Mouse (Mus musculus) limb, embryonic 15.5 days (tissue): ENCODE data around the gene Cdkl2. TPM values are rescaled to one million over a fixed set of nuclear protein-coding genes. Genes with fewer than 3 reads are reported as not detected.

Experiments used
- ATAC-seq: fragments of 200-750 bp; cut with Nextera tagmentation; 2 replicates; pipeline ENCODE4 v1.8.0; 2017; ENCODE audit warnings: low read depth, moderate TSS enrichment; ENCODE audit not compliant: insufficient number of reproducible peaks, low FRiP score, low TSS enrichment
- H3K27ac ChIP-seq: fragments of 300-500 bp; sonication (generic); 2 replicates; pipeline ENCODE4 v1.5.1; 2015; ENCODE audit warnings: moderate library complexity, mild to moderate bottlenecking, inconsistent platforms
- H3K27me3 ChIP-seq: fragments of 300-500 bp; sonication (generic); 2 replicates; pipeline ENCODE4 v1.6.1; 2015; ENCODE audit warnings: inconsistent platforms
- H3K36me3 ChIP-seq: fragments of 300-500 bp; sonication (generic); 2 replicates; pipeline ENCODE4 v1.6.1; 2015; ENCODE audit warnings: inconsistent platforms
- H3K4me1 ChIP-seq: fragments of 300-500 bp; sonication (generic); 2 replicates; pipeline ENCODE4 v1.6.1; 2015; ENCODE audit warnings: inconsistent platforms
- H3K4me2 ChIP-seq: fragments of 300-500 bp; sonication (generic); 2 replicates; pipeline ENCODE4 v1.6.1; 2015; ENCODE audit warnings: mild to moderate bottlenecking, inconsistent platforms
- H3K4me3 ChIP-seq: fragments of 300-500 bp; sonication (generic); 2 replicates; pipeline ENCODE4 v1.5.1; 2015; ENCODE audit warnings: mild to moderate bottlenecking, inconsistent platforms
- H3K9ac ChIP-seq: fragments of 300-500 bp; sonication (generic); 2 replicates; pipeline ENCODE4 v1.6.1; 2015; ENCODE audit warnings: inconsistent platforms
- H3K9me3 ChIP-seq: fragments of 300-500 bp; sonication (generic); 2 replicates; pipeline ENCODE4 v1.6.1; 2016; ENCODE audit warnings: inconsistent platforms
- WGBS: fragments of 180-500 bp; shearing (Covaris S2); methylation state at CpG from one replicate; pipeline ENCODE4 v1.1.7; 2015; 5-methylcytosine and 5-hydroxymethylcytosine counted together
- polyA plus RNA-seq: library from polyadenylated mRNA; unstranded; fragments of >200 nt; fragmentation: Nextera tagmentation; extraction: Ambion mirVana; gene quantifications from 2 replicates; pipeline ENCODE4 v1.2.1, GENCODE M21; 2015

Cdkl2 gene
- polyA plus RNA-seq, 1 experiment from 2014 or later = 1.8 TPM

DNA sequence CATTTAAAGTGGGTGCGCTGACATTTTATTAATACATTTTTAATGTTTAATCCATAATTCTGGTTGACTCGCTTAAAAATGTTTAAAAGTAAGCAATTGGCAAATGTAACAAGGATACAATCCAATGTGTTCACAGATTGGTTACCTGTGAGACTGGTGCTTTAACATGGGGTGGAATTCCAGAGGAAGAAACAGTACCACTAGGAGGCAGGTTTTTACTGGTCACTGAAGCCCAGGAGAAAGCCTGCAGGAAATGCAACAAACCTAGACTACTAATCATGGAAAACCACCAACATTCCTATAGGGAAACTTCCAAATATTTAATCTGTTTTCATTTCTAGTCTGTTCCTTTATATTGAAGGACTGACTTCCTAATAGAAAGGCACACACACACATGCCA, 19.5 kb upstream of the Cdkl2 start:
- no peak for ATAC-seq
- no peaks in the 10 kb centered on the region for H3K27me3 ChIP-seq
- H3K4me2 ChIP-seq = no peak overlapping the region
- H3K9ac ChIP-seq = no peak overlapping the region
- H3K4me1 ChIP-seq = no peaks in the 10 kb centered on the region
- 96% methylated on average over 2 of the region's 2 CpGs for WGBS
- H3K36me3 ChIP-seq = peaks cover 57% of the 10 kb centered on the region
- H3K4me3 ChIP-seq = no peak overlapping the region
- no peaks in the 10 kb centered on the region for H3K9me3 ChIP-seq
- H3K27ac ChIP-seq = no peak overlapping the region

DNA sequence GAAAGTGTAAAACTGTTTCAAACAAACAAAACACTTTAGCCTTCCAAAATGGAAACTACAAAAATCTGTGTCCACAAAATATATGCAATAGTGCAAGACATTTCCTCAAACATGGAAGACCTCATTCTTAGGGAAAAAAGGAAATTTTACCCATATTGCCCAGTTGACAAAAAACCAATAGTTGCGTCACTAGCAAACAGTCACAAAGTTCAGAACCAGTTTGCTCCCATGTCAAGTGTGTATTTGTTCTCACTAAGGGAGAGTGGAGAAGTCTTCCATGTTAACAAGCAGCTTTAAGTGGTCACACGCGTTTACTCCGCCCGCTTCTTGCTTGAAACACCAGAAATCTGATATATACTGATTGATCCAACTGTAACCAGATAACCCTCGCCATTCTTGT, 9.2 kb upstream of the Cdkl2 start:
- no peaks in the 10 kb centered on the region for H3K27me3 ChIP-seq
- peaks cover 52% of the 10 kb centered on the region for H3K36me3 ChIP-seq
- WGBS = 92% methylated on average over 6 of the region's 6 CpGs
- no peaks in the 10 kb centered on the region for H3K4me1 ChIP-seq
- H3K9me3 ChIP-seq = no peaks in the 10 kb centered on the region
- H3K4me3 ChIP-seq = no peak overlapping the region
- H3K9ac ChIP-seq = no peak overlapping the region
- ATAC-seq = no peak
- H3K27ac ChIP-seq = no peak overlapping the region
- no peak overlapping the region for H3K4me2 ChIP-seq

DNA sequence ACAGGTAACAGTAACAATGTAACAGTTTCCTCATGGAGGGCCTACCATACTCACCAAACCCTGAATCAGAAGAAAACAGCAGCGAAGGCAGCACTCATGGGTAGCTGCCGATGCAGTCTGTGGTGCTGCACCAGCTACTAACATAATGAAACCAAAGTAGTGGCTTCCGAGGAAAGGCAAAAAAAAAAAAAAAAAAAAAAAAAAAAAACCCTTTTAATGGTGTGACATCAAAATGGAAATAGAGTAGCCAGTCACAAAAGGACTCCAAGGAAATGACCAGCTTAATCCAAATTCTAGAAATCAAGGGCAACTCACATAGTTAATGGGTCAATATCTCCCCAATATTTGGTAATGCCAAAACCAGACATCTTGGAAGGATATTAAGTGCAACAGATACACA, 6.7 kb upstream of the Cdkl2 start:
- Histone ChIP-seq H3K4me1 (no peaks in the 10 kb centered on the region), H3K9ac (no peak overlapping the region), H3K4me3 (no peak overlapping the region), H3K9me3 (no peaks in the 10 kb centered on the region), H3K36me3 (peaks cover 29% of the 10 kb centered on the region), H3K27ac (no peak overlapping the region), H3K4me2 (no peak overlapping the region), H3K27me3 (no peaks in the 10 kb centered on the region)
- no peak for ATAC-seq
- WGBS = 83% methylated on average over 3 of the region's 3 CpGs

DNA sequence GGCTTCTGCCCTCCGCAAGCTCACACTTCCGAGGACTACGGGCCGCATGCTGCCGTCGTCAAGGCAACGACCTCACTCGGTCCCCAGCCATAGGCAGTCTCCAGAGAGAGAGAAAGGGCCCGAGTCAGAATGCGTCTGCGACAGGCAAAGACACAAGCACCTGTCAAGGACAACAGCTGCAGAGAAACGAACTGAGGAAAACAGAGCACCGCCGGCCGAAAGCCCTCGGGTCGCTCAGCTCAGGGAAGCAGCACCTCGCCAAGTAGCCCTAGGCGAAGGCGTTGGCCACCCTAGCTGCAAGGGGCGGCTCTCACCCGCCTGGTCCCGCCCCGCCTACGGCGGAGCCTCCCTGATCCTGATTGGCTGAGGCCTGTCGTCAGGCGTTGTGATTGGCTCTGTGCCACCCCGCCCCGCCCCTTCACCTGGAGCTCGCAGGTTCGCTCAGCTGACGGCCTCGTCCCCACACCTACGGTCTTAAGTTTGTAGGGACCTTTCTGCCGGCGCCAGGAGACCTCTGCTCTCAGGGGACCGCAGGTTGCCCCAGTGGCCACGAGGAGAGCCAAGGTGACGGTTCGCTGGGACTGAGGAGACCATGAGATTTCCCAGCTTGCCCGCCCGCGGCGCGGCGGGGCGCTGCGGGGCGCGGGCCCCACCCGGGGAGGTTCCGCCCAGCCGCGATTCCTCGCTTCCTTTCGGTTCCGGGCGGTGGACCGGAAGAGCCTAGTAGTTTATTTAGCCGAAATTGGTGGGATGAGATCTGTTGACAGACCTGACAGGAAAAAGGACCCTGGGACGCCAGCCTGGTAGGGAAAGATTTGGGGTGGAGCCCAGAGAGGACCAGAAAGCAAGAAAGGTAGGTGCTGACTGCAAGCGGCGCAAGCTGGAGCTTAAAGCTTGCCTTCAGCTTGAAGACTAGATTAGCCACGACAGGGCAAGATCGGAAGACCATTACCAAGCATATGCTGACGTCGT, 1.0 kb downstream of the Cdkl2 start:
- WGBS = under 1% methylated on average over 67 of the region's 68 CpGs
- no peak overlapping the region for H3K27ac ChIP-seq

DNA sequence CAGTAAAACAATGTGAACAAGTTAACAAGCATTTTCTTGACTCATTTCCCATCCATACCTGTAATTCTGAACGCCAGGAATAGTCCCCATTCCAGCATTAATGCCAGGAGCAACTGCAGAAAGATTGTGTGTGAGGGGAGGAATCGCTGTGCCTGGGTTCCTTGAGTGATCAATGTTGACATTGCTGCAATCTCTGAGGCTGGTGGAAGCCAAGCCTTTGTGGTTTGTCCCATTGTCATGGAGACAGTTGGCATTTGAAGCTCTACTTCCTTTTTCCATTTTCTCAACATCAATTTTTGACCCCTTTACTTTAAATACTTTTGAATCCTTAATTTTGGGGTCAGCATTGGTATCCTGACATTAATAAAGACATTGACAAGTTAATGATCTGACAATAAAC, 23.7 kb downstream of the Cdkl2 start:
- Histone ChIP-seq H3K4me1 (no peaks in the 10 kb centered on the region), H3K4me3 (no peak overlapping the region), H3K36me3 (no peaks in the 10 kb centered on the region), H3K4me2 (no peak overlapping the region), H3K27ac (no peak overlapping the region), H3K9me3 (no peaks in the 10 kb centered on the region), H3K9ac (no peak overlapping the region), H3K27me3 (no peaks in the 10 kb centered on the region)
- 50% methylated on average over 2 of the region's 2 CpGs for whole genome bisulfite sequencing
- ATAC-seq = no peak

More for the DNA sequence above, 1.0 kb downstream of the Cdkl2 start:
- Histone ChIP-seq H3K4me1 (peaks cover 4% of the 10 kb centered on the region; the same call in 1 of the 2 replicates), H3K9me3 (no peaks in the 10 kb centered on the region), H3K27me3 (peaks cover 8% of the 10 kb centered on the region), H3K9ac (peak overlapping the region; percentile 39), H3K36me3 (no peaks in the 10 kb centered on the region), H3K4me3 (peak overlapping the region; percentile 82), H3K4me2 (peak overlapping the region; percentile 96)
- peak; percentile 92 for ATAC-seq

DNA sequence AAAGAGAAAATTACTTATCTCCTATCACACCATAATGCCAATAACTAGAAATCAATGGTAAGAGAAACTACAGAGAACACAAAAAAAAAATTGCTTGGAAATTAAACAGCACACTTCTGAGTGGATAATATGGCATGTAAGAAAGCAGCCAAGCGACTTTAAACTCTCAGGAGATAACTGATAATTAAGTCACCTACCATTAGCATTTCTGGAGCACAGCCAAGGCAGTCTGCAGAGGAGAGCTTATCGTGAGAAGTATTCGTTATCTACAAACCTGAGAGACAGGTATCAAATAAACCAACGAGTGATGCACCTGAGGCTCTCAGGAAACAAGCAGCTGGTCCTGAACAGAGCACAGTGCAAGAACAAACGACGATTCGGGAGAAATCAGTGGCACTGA, 31.9 kb downstream of the Cdkl2 start:
- no peak for ATAC-seq
- Histone ChIP-seq H3K36me3 (no peaks in the 10 kb centered on the region), H3K9ac (no peak overlapping the region), H3K9me3 (no peaks in the 10 kb centered on the region), H3K27me3 (no peaks in the 10 kb centered on the region), H3K4me2 (no peak overlapping the region), H3K27ac (no peak overlapping the region), H3K4me3 (no peak overlapping the region), H3K4me1 (no peaks in the 10 kb centered on the region)
- WGBS = 61% methylated on average over 7 of the region's 7 CpGs

DNA sequence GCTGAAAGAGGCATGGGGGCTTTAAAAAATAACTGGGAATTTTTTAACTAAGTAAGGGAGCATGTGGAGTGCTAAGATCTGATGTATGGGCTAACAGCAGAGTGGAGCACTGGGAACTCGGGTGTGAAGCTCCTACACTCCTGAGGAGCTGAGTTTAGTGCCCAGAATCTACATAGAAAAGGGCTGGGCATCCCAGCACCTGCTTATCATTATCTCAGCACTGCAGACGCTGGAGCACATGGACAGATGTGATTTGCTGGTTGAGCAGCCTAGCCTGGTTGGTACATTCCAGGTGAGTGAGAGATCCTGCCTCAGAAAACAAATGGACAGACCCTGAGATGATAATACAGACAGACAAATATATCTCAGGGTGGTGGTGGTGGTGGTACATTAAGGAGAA, 33.9 kb downstream of the Cdkl2 start:
- H3K27ac ChIP-seq = no peak overlapping the region
- no peak for ATAC-seq
- no peak overlapping the region for H3K9ac ChIP-seq
- no peaks in the 10 kb centered on the region for H3K27me3 ChIP-seq
- no peak overlapping the region for H3K4me3 ChIP-seq
- no peaks in the 10 kb centered on the region for H3K36me3 ChIP-seq
- 22% methylated on average over 2 of the region's 2 CpGs for WGBS
- H3K4me1 ChIP-seq = no peaks in the 10 kb centered on the region
- no peak overlapping the region for H3K4me2 ChIP-seq
- no peaks in the 10 kb centered on the region for H3K9me3 ChIP-seq

DNA sequence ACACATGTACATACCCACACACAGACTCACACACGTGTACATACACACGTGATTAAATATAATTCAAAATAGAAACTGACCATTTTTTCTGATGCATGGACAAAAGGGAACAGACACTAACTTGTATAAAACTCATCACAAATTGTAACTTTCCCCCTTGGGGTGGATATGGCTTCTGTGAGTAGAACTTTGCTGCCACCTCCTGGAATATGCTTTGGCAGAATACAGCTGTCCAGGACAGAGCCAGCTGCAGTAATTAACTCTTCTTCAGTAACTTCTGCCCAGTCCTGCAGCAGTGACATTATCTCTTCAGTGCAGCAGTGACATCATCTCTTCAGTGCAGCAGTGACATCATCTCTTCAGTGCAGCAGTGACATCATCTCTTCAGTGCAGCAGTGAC, 40.7 kb downstream of the Cdkl2 start:
- Histone ChIP-seq H3K9me3 (no peaks in the 10 kb centered on the region), H3K36me3 (no peaks in the 10 kb centered on the region), H3K9ac (no peak overlapping the region), H3K27ac (no peak overlapping the region), H3K4me3 (no peak overlapping the region), H3K4me2 (no peak overlapping the region), H3K4me1 (no peaks in the 10 kb centered on the region), H3K27me3 (no peaks in the 10 kb centered on the region)
- WGBS = 65% methylated on average over 2 of the region's 2 CpGs
- no peak for ATAC-seq

DNA sequence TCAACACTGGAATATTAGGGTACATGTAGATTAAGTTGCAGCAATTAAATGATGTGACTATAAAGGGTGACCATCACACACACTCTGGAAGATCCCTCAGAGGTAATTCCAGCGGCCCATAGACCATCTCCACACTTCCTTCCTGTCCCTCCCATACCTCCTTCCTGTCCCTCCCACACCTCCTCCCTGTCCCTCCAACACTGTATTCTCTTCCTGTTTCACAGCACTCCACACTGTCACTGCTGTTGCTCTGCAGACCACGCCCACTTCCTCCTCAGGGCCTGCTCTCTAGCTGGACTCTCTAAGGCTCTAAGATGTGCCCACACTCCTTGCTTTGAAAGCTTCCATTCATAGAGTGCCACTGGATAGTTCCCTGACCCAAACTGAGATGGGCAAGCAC, 42.9 kb downstream of the Cdkl2 start:
- WGBS = 68% methylated on average over 2 of the region's 2 CpGs
- Histone ChIP-seq H3K4me1 (no peaks in the 10 kb centered on the region), H3K9me3 (no peaks in the 10 kb centered on the region)

DNA sequence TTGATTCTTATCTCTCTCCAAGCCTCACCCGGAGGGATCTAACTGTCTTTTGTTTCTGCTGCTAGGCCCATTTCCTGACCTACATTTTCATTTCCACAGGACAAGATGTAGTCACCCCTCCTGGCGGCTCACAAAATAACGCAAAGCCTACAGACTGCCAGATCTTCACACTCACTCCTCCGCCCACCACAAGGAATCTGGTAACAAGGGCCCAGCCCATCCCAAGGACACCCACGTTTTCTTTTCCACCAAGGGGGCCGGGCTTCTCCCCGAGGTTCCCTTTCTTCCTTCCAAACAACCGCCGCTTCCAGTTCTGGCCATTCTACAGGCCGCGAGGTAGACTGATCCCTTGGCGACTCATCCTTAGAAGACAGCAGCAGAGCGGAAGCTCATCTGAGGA, 49.1 kb downstream of the Cdkl2 start:
- H3K4me3 ChIP-seq = no peak overlapping the region
- H3K9ac ChIP-seq = no peak overlapping the region
- no peaks in the 10 kb centered on the region for H3K9me3 ChIP-seq
- no peak for ATAC-seq
- H3K36me3 ChIP-seq = no peaks in the 10 kb centered on the region
- no peaks in the 10 kb centered on the region for H3K27me3 ChIP-seq
- 61% methylated on average over 13 of the region's 13 CpGs for WGBS
- H3K4me1 ChIP-seq = no peaks in the 10 kb centered on the region
- no peak overlapping the region for H3K27ac ChIP-seq
- H3K4me2 ChIP-seq = no peak overlapping the region

More for the DNA sequence above, 42.9 kb downstream of the Cdkl2 start:
- ATAC-seq = no peak
- no peaks in the 10 kb centered on the region for H3K27me3 ChIP-seq
- H3K36me3 ChIP-seq = no peaks in the 10 kb centered on the region
- no peak overlapping the region for H3K4me3 ChIP-seq
- H3K9ac ChIP-seq = no peak overlapping the region
- no peak overlapping the region for H3K4me2 ChIP-seq
- no peak overlapping the region for H3K27ac ChIP-seq

DNA sequence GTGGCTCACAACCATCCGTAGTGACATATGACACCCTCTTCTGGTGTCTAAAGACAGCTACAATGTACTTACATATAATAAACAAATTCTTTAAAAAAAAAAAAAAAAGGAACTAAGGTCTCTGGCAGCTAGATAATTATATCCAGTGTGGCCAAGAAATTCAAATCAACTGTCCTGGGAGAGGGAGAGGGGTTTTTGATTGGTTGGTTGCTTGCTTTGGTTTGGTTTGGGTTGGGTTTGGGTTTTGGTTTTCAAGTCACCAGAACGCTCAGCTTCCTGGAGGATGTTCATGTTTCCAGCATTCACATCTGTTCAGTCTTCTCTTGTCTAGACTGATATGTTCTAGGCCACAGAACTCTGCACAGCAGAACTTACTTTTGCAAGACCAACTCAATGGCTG, 50.6 kb downstream of the Cdkl2 start:
- Histone ChIP-seq H3K9ac (no peak overlapping the region), H3K9me3 (no peaks in the 10 kb centered on the region), H3K4me2 (no peak overlapping the region), H3K4me1 (no peaks in the 10 kb centered on the region), H3K4me3 (no peak overlapping the region), H3K27me3 (no peaks in the 10 kb centered on the region), H3K36me3 (no peaks in the 10 kb centered on the region), H3K27ac (no peak overlapping the region)
- ATAC-seq = no peak
- 85% methylated on average over 2 of the region's 2 CpGs for WGBS

DNA sequence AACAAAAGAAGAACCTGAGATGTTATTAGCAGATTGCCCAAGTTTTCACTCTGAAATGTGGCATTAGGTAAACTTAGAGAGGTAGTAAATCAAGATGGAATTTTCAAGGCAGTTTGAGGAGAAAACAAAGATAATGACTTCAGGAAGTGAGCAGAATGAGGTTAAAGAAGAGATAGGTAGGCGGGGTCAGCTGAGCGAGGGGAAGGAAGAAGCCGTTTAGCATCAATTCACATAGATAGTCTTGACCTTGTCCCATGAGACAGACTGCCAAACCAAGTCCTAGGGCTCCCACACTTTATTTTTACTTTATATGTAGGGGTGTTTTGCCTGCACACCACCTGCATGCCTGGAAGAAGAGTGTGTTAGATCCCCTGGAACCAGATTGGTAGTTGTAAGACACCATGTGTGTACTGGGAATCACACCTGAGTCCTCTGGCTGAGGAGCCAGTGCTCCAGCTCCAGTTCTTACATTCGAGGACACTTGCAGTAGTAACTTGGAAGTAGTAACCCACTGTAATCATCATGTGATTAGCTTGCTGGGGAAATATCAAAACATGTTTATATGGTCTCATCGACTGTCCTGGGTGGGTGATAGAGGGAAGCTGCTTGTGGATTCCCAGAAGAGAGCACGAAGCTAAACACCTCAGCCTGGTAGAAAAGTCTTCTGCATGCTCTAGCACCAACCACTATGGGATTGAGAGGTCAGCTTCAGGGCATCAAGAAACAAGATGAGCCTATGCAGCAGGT, 52.3 kb downstream of the Cdkl2 start:
- Histone ChIP-seq H3K4me3 (no peak overlapping the region), H3K9me3 (no peaks in the 10 kb centered on the region), H3K4me2 (no peak overlapping the region), H3K36me3 (no peaks in the 10 kb centered on the region), H3K4me1 (no peaks in the 10 kb centered on the region), H3K27ac (no peak overlapping the region), H3K27me3 (no peaks in the 10 kb centered on the region), H3K9ac (no peak overlapping the region)
- no peak for ATAC-seq
- WGBS = 84% methylated on average over 6 of the region's 6 CpGs
